Mouse (Mus musculus) brain, embryonic 14.5 days (tissue): ENCODE measurements around the gene Casp8.

Source experiments
- CTCF ChIP-seq: fragments of 200-500 bp; IDR thresholded peaks from 2 replicates; pipeline ENCODE4 v1.5.1; 2012; ENCODE audit warnings: inconsistent platforms, mild to moderate bottlenecking, moderate library complexity, borderline replicate concordance; ENCODE audit not compliant: insufficient read depth, insufficient read length; ENCODE audit errors: extremely low read depth
- POLR2A ChIP-seq: fragments of 200-500 bp; IDR thresholded peaks from 2 replicates; pipeline ENCODE4 v1.6.1; 2012; ENCODE audit warnings: mild to moderate bottlenecking, inconsistent platforms, borderline replicate concordance; ENCODE audit not compliant: poor library complexity, insufficient read depth, insufficient read length, severe bottlenecking; ENCODE audit errors: extremely low read depth

- TF ChIP-seq CTCF (no peak), POLR2A (no peak)
These were observed 31.1 kb downstream of the Casp8 start for GRCm38 (mm10) chr1:58826319-58826718.
